Mouse (Mus musculus): ENCODE measurements at regions not wholly inside any gene's neighbourhood (a gene's known extent, or its start where the extent isn't known, plus 50 kb on each side); places are given as distances from the start of the nearest gene placed in this dataset.

- TF ChIP-seq CTCF (IDR thresholded peaks at IDR 0.05; ENCODE audit: low read depth, low read length), result no peak
- no peak for TF ChIP-seq POLR2A (IDR thresholded peaks at IDR 0.05; ENCODE audit: insufficient read depth, low read length)
- TF ChIP-seq EP300 (IDR thresholded peaks at IDR 0.05; ENCODE audit: insufficient read depth, low read depth, low read length), result no peak
Observed at GRCm38 (mm10) chr7:73275814-73276271, 99.5 kb upstream of the Rgma start.
